Mouse (Mus musculus) MEL (cell line): ENCODE measurements around the gene Tapbpl.

Experiments
- CTCF ChIP-seq, 3 experiments: IDR thresholded peaks in 2 of 3; conservative IDR thresholded peaks in 1 of 3; 2 replicates each; pipeline ENCODE4 v1.5.1; 2011 to 2012; ENCODE audit warnings: low read length in 3 of 3, low read depth in 2 of 3, mild to moderate bottlenecking in 2 of 3, improper control_type of control experiment in 1 of 3, inconsistent platforms in 1 of 3, mixed read lengths in 1 of 3, moderate library complexity in 1 of 3; ENCODE audit not compliant: control insufficient read depth in 1 of 3, insufficient read depth in 1 of 3, poor library complexity in 1 of 3, severe bottlenecking in 1 of 3
- EP300 ChIP-seq, 2 experiments: IDR thresholded peaks; 2 replicates each; pipeline ENCODE4 v1.6.1; 2011; ENCODE audit warnings: improper control_type of control experiment in 2 of 2, low read length in 2 of 2, low read depth in 1 of 2, mild to moderate bottlenecking in 1 of 2
- GABPA ChIP-seq: IDR thresholded peaks from 2 replicates; pipeline ENCODE4 v1.6.1; 2012; ENCODE audit warnings: low read depth, mild to moderate bottlenecking, inconsistent platforms, low read length, improper control_type of control experiment, moderate library complexity
- MAFK ChIP-seq: IDR thresholded peaks from 2 replicates; pipeline ENCODE4 v1.6.1; 2011; ENCODE audit warnings: low read depth, mild to moderate bottlenecking, low read length, improper control_type of control experiment, borderline replicate concordance
- NELFE ChIP-seq: IDR thresholded peaks from 2 replicates; pipeline ENCODE4 v1.6.1; 2011; ENCODE audit warnings: low read depth, low read length, improper control_type of control experiment
- POLR2AphosphoS2 ChIP-seq: IDR thresholded peaks from 2 replicates; pipeline ENCODE4 v1.6.1; 2011; ENCODE audit warnings: low read length, improper control_type of control experiment
- RAD21 ChIP-seq: IDR thresholded peaks from 2 replicates; pipeline ENCODE4 v1.6.1; 2011; ENCODE audit warnings: mild to moderate bottlenecking, low read depth, low read length, improper control_type of control experiment
- RCOR1 ChIP-seq: IDR thresholded peaks from 2 replicates; pipeline ENCODE4 v1.6.1; 2012; ENCODE audit warnings: low read depth, mild to moderate bottlenecking, inconsistent platforms, low read length, improper control_type of control experiment
- SIN3A ChIP-seq: IDR thresholded peaks from 2 replicates; pipeline ENCODE4 v1.6.1; 2012; ENCODE audit warnings: low read length, improper control_type of control experiment, inconsistent platforms
- TBP ChIP-seq: IDR thresholded peaks from 2 replicates; pipeline ENCODE4 v1.8.0; 2011; ENCODE audit warnings: low read depth, low read length, improper control_type of control experiment
- UBTF ChIP-seq: IDR thresholded peaks from 2 replicates; pipeline ENCODE4 v1.6.1; 2012; ENCODE audit warnings: low read depth, mild to moderate bottlenecking, inconsistent platforms, low read length, improper control_type of control experiment, moderate library complexity, borderline replicate concordance; ENCODE audit not compliant: insufficient read depth
- ZKSCAN1 ChIP-seq: IDR thresholded peaks from 2 replicates; pipeline ENCODE4 v1.6.1; 2012; ENCODE audit warnings: low read depth, mild to moderate bottlenecking, inconsistent platforms, low read length, improper control_type of control experiment, moderate library complexity

- TF ChIP-seq NELFE (no peak), CTCF (IDR thresholded peaks at IDR 0.05 in 2 of 3, conservative IDR thresholded peaks at IDR 0.05 in 1 of 3; ENCODE audit: control insufficient read depth in 1 of 3, insufficient read depth in 1 of 3, low read depth in 2 of 3, low read length in 3 of 3, poor library complexity in 1 of 3, severe bottlenecking in 1 of 3) (no peak), RCOR1 (no peak), RAD21 (no peak), EP300 (IDR thresholded peaks at IDR 0.05; ENCODE audit: low read depth in 1 of 2, low read length in 2 of 2) (no peak), ZKSCAN1 (no peak), GABPA (no peak), UBTF (no peak), MAFK (no peak), SIN3A (no peak), POLR2AphosphoS2 (no peak), TBP (no peak)
Observed at GRCm38 (mm10) chr6:125186203-125186602, 45.5 kb downstream of the Tapbpl start.
